In genomic region chr11:113297765-113298164, GRCm38 (mm10) we compare ENCODE assay signal across 9 mouse cellular contexts.
A peak's percentile ranks its signal among the peaks of the same experiment; 100 is the strongest.
DNase-seq lines count a peak whose midpoint lies in the region; ATAC-seq and TF ChIP-seq lines count a peak whose summit lies in the region.
"Had no signal": no experiment of that assay in that cellular context is flagged by ENCODE, and none has a peak within 500 bp of the region (broad histone marks: within the 10 kb centered on the region; RNA-seq: fewer than 3 reads in every experiment).

No protein-coding gene starts in this region.

- DNase-seq in A20 (ENCODE audit: low read depth, low spot score), result peak; percentile 71
- DNase-seq in WW6 (ENCODE audit: low read depth, low spot score), result peak; percentile 46
- peak; percentile 90 to 91 for DNase-seq in cerebellum, postnatal 14 days
- peak; percentile 80 to 89 for DNase-seq in frontal cortex, postnatal 36 days (ENCODE audit: low spot score in 2 of 2)
- DNase-seq in kidney, adult 9 months, result peak; percentile 79
- DNase-seq in limb, embryonic 14.5 days (ENCODE audit: low spot score), result peak; percentile 89
- DNase-seq in thymus, adult 18-20 months, result peak; percentile 18 to 35

- no peaks in the 10 kb centered on the region for H3K36me3 ChIP-seq in limb, embryonic 14.5 days (ENCODE audit: control insufficient read depth, insufficient read depth, low read length)
- H3K36me3 ChIP-seq: heart, embryonic 13.5 days had no signal

- H3K9me3 ChIP-seq in limb, embryonic 14.5 days (ENCODE audit: control insufficient read depth, low read length), result no peaks in the 10 kb centered on the region
- H3K9me3 ChIP-seq: heart, embryonic 13.5 days had no signal

- WGBS in limb, embryonic 14.5 days, result 9% methylated on average over 2 of the region's 2 CpGs

- H3K9ac ChIP-seq in limb, embryonic 14.5 days (ENCODE audit: low read depth, low read length, severe bottlenecking), result no peak overlapping the region
- H3K9ac ChIP-seq: heart, embryonic 13.5 days had no signal

- no peak overlapping the region for H3K4me3 ChIP-seq in limb, embryonic 14.5 days (replicated peaks; ENCODE audit: low read length)
- H3K4me3 ChIP-seq: heart, embryonic 13.5 days had no signal

- peaks cover 31% of the 10 kb centered on the region for H3K4me1 ChIP-seq in limb, embryonic 14.5 days (ENCODE audit: control insufficient read depth, insufficient read depth, low read length)

- no peak for TF ChIP-seq POLR2A in limb, embryonic 14.5 days (IDR thresholded peaks at IDR 0.05; ENCODE audit: borderline replicate concordance, extremely low read depth, insufficient read depth, insufficient read length)

- H3K27ac ChIP-seq in limb, embryonic 14.5 days (replicated peaks; ENCODE audit: low read depth, low read length), result no peak overlapping the region
- H3K27ac ChIP-seq: heart, embryonic 13.5 days had no signal

- ATAC-seq in limb, embryonic 14.5 days (ENCODE audit: low FRiP score, low read depth), result peak; percentile 41; the same call in 1 of the 2 replicates
- peak; percentile 57 for ATAC-seq in neutrophil, adult 5-6 weeks (ENCODE audit: extremely low read depth, insufficient number of reproducible peaks, low FRiP score, poor library complexity, severe bottlenecking)

- H3K27me3 ChIP-seq in limb, embryonic 14.5 days (ENCODE audit: control insufficient read depth, insufficient read depth, low read length), result no peaks in the 10 kb centered on the region

- H3K4me2 ChIP-seq in limb, embryonic 14.5 days (replicated peaks; ENCODE audit: low read depth, low read length, severe bottlenecking), result no peak overlapping the region
- H3K4me2 ChIP-seq: heart, embryonic 13.5 days had no signal

Comparison
In these comparisons a context has a peak if more than half of its experiments do, and no peak if none do; other contexts are left out.
1. DNase-seq: peak in every context shown above with its lines; median percentile 90 in cerebellum, postnatal 14 days; 89 in limb, embryonic 14.5 days; 84 in frontal cortex, postnatal 36 days; 79 in kidney, adult 9 months; 71 in A20; 46 in WW6; 26 in thymus, adult 18-20 months.